Mouse (Mus musculus) cortical plate, adult 2 months (tissue): ENCODE results near the gene Il2rg. TPM values are rescaled to one million over a fixed set of nuclear protein-coding genes. Genes with fewer than 3 reads are reported as not detected.

Experiments
- H3K27ac ChIP-seq: fragments of 200-500 bp; 2 replicates; pipeline ENCODE4 v1.5.1; 2012; ENCODE audit warnings: low read length, control low read depth, inconsistent platforms; ENCODE audit not compliant: insufficient read depth
- H3K4me1 ChIP-seq: fragments of 200-500 bp; 2 replicates; pipeline ENCODE4 v1.6.1; 2011; ENCODE audit warnings: low read length; ENCODE audit not compliant: control insufficient read depth, insufficient read depth
- H3K4me3 ChIP-seq: fragments of 200-500 bp; 2 replicates; pipeline ENCODE4 v1.5.1; 2011; ENCODE audit warnings: mild to moderate bottlenecking, low read length, control low read depth; ENCODE audit not compliant: insufficient read depth
- CTCF ChIP-seq: fragments of 200-500 bp; IDR thresholded peaks from 2 replicates; pipeline ENCODE4 v1.5.1; 2011; ENCODE audit warnings: mild to moderate bottlenecking, control low read depth, low read length; ENCODE audit not compliant: insufficient read depth; ENCODE audit errors: extremely low read depth
- POLR2A ChIP-seq: fragments of 200-500 bp; IDR thresholded peaks from 2 replicates; pipeline ENCODE4 v1.6.1; 2011; ENCODE audit warnings: mild to moderate bottlenecking, low read length, control low read depth; ENCODE audit not compliant: insufficient read depth; ENCODE audit errors: extremely low read depth
- polyA plus RNA-seq: library from polyadenylated mRNA; depleted of rRNA; stranded (reverse); fragments of >200 nt; gene quantifications from 2 replicates; pipeline ENCODE4 v1.2.3, GENCODE M21; 2012

The Il2rg gene
- polyA plus RNA-seq, 1 experiment, result 2.4 TPM

GRCm38 (mm10) chrX:101289037-101289436, 21.0 kb upstream of the Il2rg start:
- Histone ChIP-seq H3K4me1 (no peaks in the 10 kb centered on the region), H3K27ac (no peak overlapping the region), H3K4me3 (no peak overlapping the region)
- TF ChIP-seq CTCF, result no peak
- TF ChIP-seq POLR2A, result no peak

DNA sequence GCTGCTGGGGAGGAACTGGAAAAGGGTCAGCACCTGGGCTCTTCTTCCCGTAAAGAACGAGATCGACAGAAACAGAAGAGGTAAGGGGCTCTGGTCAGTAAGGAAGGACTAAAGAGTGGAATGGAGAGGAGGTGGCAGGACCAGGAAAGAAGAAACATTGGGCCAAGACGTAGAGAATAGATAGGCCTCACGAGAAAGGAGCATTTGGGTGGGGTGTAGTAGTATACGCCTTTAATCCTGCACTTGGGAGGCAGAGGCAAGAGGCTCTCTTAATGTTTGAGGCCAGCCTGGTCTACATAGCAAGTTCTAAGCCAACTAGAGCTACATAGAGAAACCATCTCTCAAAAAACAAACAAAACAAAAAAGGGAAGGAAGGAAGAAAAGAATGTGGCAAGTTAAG, 20.4 kb upstream of the Il2rg start:
- H3K4me1 ChIP-seq, result no peaks in the 10 kb centered on the region
- H3K4me3 ChIP-seq, result no peak overlapping the region
- TF ChIP-seq CTCF (no peak), POLR2A (no peak)
- H3K27ac ChIP-seq, result no peak overlapping the region

- Histone ChIP-seq H3K4me3 (no peak overlapping the region), H3K27ac (no peak overlapping the region), H3K4me1 (no peaks in the 10 kb centered on the region)
- TF ChIP-seq POLR2A (no peak), CTCF (no peak)
Measured at GRCm38 (mm10) chrX:101287543-101287942, 19.5 kb upstream of the Il2rg start.

DNA sequence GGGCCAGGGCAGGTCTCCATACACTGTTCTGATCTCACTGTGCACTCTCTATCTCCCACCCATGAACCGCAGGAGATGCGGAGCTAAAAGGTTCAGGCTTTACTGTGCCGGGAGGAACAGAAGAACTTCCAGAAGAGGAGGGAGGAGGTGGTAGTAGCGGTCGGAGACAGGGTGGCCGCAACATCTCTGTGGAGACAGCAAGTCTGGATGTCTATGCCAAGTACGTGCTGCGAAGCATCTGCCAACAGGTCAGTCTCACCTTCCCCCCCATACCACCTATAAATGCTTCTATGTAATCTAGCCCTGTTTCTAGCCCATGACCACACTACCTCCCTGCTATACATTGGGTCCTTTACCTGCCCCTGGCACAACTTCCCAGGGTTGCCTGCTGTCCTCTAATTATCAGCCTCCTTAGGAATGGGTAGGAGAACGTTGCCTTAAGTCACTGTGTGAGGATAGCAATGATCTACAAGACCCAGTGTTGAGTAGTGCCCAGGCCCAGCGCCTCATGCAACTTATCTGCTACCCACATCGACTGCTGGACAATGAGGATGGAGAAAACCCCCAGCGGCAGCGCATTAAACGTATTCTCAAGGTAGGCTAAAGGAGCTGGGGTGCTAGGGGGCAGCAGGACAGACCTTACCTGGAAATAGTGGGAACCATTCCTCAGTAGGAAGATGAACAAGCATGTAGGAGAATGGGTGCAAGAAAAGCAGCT, 18.1 kb upstream of the Il2rg start:
- no peaks in the 10 kb centered on the region for H3K4me1 ChIP-seq
- H3K4me3 ChIP-seq, result no peak overlapping the region
- no peak overlapping the region for H3K27ac ChIP-seq
- no peak for TF ChIP-seq POLR2A
- no peak for TF ChIP-seq CTCF

DNA sequence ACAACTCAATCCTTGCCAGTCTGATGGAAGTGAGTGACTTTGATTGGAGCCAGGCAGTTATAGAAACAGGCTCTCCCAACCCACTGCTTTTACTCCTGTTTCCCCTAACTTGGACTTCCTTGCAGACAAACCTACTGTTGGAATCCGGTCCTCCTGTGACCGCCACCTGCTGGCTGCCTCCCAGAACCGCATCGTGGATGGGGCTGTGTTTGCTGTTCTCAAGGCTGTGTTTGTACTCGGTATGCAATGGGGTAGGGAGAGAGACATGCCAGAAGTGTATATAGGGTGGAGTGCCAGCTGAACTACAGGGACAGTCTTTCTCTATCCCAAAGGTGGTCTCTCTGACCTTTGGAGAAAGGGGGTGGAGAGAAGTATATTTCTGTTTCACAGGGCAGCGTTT, 17.5 kb upstream of the Il2rg start:
- peak; percentile 59 for TF ChIP-seq CTCF
- no peak for TF ChIP-seq POLR2A
- Histone ChIP-seq H3K27ac (no peak overlapping the region), H3K4me1 (no peaks in the 10 kb centered on the region), H3K4me3 (no peak overlapping the region)

DNA sequence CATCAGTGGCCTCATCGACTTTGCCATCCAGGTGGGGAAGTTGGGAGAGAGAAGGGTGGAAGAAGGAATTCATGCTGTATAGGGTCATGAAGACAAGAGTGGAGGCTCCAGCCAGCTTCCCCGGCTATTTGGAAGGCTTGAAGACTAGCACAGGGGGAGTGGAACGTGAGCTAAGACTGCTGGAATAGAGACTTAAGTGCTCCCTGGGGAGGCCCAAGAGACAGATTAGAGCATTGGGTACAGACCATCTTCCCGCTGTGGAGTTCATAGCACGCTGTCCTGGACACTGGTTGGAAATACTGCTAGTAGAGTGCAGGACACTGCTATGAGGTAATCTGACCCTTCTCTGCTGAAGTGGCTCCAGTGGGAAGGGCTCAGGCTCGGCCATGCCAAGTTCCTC, 14.8 kb upstream of the Il2rg start:
- Histone ChIP-seq H3K4me3 (no peak overlapping the region), H3K27ac (no peak overlapping the region), H3K4me1 (no peaks in the 10 kb centered on the region)
- no peak for TF ChIP-seq POLR2A
- no peak for TF ChIP-seq CTCF

- no peak for TF ChIP-seq POLR2A
- TF ChIP-seq CTCF, result no peak
- H3K27ac ChIP-seq, result no peak within 1 kb of the TSS
- peaks cover 2% of the 10 kb centered on the region; the same call in 1 of the 2 replicates for H3K4me1 ChIP-seq
- H3K4me3 ChIP-seq, result peak within 1 kb of the TSS; percentile 90
Measured at GRCm38 (mm10) chrX:101273875-101274738, 6.1 kb upstream of the Il2rg start, which contains the start of gene Med12. TSS of gene Med12 (plus strand) at chrX:101274030.

DNA sequence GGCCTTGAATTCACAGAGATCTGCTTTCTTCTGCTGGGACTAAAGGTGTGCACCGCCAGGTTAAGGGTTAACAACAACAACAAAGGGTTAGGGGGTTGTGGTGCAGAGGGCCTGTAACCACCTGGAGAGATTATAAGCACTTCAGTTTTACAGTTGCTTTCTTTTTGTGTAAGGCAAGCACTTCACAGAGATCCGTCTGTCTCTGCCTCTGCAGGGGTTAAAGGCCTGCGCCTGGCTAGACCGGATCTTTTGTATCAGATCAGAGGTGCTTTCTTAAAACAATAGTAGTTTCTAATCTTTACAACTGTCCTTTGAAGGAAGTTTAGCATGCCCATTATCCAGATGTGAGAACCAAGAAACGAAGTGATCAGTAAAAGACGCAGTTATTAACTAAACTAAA, 5.4 kb upstream of the Il2rg start:
- Histone ChIP-seq H3K27ac (no peak overlapping the region), H3K4me1 (peaks cover 2% of the 10 kb centered on the region; the same call in 1 of the 2 replicates), H3K4me3 (peak overlapping the region; percentile 90; the same call in 1 of the 2 replicates)
- TF ChIP-seq POLR2A, result no peak
- no peak for TF ChIP-seq CTCF

- TF ChIP-seq POLR2A (no peak), CTCF (no peak)
- no peaks in the 10 kb centered on the region for H3K4me1 ChIP-seq
- no peak within 1 kb of the TSS for H3K4me3 ChIP-seq
- H3K27ac ChIP-seq, result no peak within 1 kb of the TSS
Measured at GRCm38 (mm10) chrX:101268755-101269124, 685 bp upstream of the Il2rg start, which contains the start of gene Gm20489. TSS of gene Gm20489 (minus strand) at chrX:101269023.

- no peak overlapping the region for H3K4me3 ChIP-seq
- TF ChIP-seq CTCF, result no peak
- TF ChIP-seq POLR2A, result no peak
- H3K4me1 ChIP-seq, result no peaks in the 10 kb centered on the region
- H3K27ac ChIP-seq, result no peak overlapping the region
Measured at GRCm38 (mm10) chrX:101266631-101267030, 1.4 kb downstream of the Il2rg start.
